Mouse (Mus musculus) forebrain, postnatal 0 days (tissue): ENCODE measurements around the gene Thegl. TPM values are rescaled to one million over a fixed set of nuclear protein-coding genes. Genes with fewer than 3 reads are reported as not detected.
"Not testable (repeated sequence)": the region's sequence is repeated elsewhere in the genome, so short reads cannot be mapped to it uniquely, and the experiment has no call there.

Experiments
- ATAC-seq: fragments of 200-750 bp; cut with Nextera tagmentation; 2 replicates; pipeline ENCODE4 v1.8.0; 2017; ENCODE audit warnings: mild to moderate bottlenecking, moderate library complexity
- DNase-seq: peaks from one replicate; pipeline ENCODE4 v3.0.0-alpha.2; 2015
- H3K27ac ChIP-seq: fragments of 300-500 bp; sonication (generic); 2 replicates; pipeline ENCODE4 v1.5.1; 2014; ENCODE audit warnings: low read depth, mild to moderate bottlenecking, antibody characterized with exemption, low read length, moderate library complexity, mixed read lengths
- H3K27me3 ChIP-seq: fragments of 300-500 bp; sonication (generic); 2 replicates; pipeline ENCODE4 v1.6.1; 2014; ENCODE audit warnings: mild to moderate bottlenecking, low read length, mixed read lengths; ENCODE audit not compliant: insufficient read depth
- H3K36me3 ChIP-seq: fragments of 300-500 bp; sonication (generic); 2 replicates; pipeline ENCODE4 v1.6.1; 2014; ENCODE audit warnings: mild to moderate bottlenecking, moderate library complexity; ENCODE audit not compliant: insufficient read depth
- H3K4me1 ChIP-seq: fragments of 300-500 bp; sonication (generic); 2 replicates; pipeline ENCODE4 v1.6.1; 2014; ENCODE audit warnings: antibody characterized with exemption; ENCODE audit not compliant: insufficient read depth
- H3K4me2 ChIP-seq: fragments of 300-500 bp; sonication (generic); 2 replicates; pipeline ENCODE4 v1.6.1; 2014; ENCODE audit warnings: low read depth, mild to moderate bottlenecking, moderate library complexity
- H3K4me3 ChIP-seq: fragments of 300-500 bp; sonication (generic); 2 replicates; pipeline ENCODE4 v1.5.1; 2014; ENCODE audit warnings: low read depth, low read length, mixed read lengths
- H3K9ac ChIP-seq: fragments of 300-500 bp; sonication (generic); 2 replicates; pipeline ENCODE4 v1.6.1; 2014; ENCODE audit warnings: mild to moderate bottlenecking
- H3K9me3 ChIP-seq: fragments of 300-500 bp; sonication (generic); 2 replicates; pipeline ENCODE4 v1.6.1; 2016; ENCODE audit warnings: low read length
- CTCF ChIP-seq: sonication (generic); IDR thresholded peaks from 2 replicates; pipeline ENCODE4 v1.5.1; 2016; ENCODE audit warnings: antibody characterized with exemption, control low read depth, low read depth
- WGBS: fragments of 180-500 bp; shearing (Covaris S2); extraction: QIAGEN DNeasy Blood & Tissue Kit; methylation state at CpG from one replicate; pipeline ENCODE4 v1.1.7; 2014; 5-methylcytosine and 5-hydroxymethylcytosine counted together
- polyA plus RNA-seq: library from polyadenylated mRNA; unstranded; fragments of >200 nt; fragmentation: Nextera tagmentation; extraction: Ambion mirVana; gene quantifications from 2 replicates; pipeline ENCODE4 v1.2.1, GENCODE M21; 2015
- total RNA-seq: library from RNA; depleted of rRNA; stranded (reverse); fragments of >200 nt; gene quantifications from 2 replicates; pipeline ENCODE4 v1.2.3, GENCODE M21; 2014

The Thegl gene
- total and polyA plus RNA-seq, 2 experiments from 2014 or later, result 0.86 to 1.5 TPM

DNA sequence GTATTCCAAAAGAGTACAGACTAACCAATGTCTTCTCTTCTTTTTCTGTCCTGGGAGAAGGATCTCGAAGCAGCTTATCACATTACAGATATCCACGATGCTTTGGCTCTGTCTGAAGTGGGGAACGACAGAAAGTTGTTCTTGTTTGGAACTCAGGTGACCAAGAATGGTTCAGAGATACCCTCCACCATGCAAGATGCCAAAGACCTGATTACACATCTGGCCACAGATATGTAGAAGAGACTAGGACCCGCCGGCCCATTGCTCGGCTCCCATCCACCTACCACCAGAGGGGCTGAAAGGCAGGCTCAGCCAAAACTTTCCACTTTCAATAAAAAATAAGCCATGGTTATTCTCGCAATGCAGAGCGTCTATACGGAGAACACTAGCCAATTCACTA is 5.5 kb upstream of the Thegl start:
- Histone ChIP-seq H3K27ac (no peak overlapping the region), H3K36me3 (no peaks in the 10 kb centered on the region), H3K4me3 (no peak overlapping the region), H3K9me3 (no peaks in the 10 kb centered on the region), H3K9ac (no peak overlapping the region), H3K4me1 (no peaks in the 10 kb centered on the region), H3K27me3 (no peaks in the 10 kb centered on the region), H3K4me2 (no peak overlapping the region)
- TF ChIP-seq CTCF, result no peak
- 90% methylated on average over 9 of the region's 9 CpGs for WGBS
- ATAC-seq (no peak), DNase-seq (no peak)

DNA sequence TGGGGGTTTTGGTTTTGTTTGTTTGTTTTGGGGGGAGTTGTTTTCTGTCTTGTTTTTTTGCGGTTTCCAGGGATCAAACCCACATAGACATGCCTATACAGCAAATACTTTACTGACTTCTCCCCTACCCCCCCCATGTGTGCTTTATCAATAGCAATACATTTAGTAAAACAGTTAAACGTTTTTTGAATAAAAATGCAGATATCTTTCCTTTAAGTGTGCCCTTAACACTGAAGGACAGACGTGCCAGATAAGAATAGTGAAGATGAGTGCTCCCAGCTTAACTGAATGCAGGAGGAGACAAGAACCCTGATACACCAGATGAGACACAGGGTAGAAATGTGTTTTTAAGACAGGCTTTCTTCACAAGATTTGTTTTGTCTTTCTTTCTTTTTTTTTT is 4.7 kb upstream of the Thegl start:
- no peak overlapping the region for H3K4me3 ChIP-seq
- H3K27ac ChIP-seq, result no peak overlapping the region
- no peaks in the 10 kb centered on the region for H3K9me3 ChIP-seq
- no peak overlapping the region for H3K9ac ChIP-seq
- 68% methylated on average over 3 of the region's 3 CpGs for WGBS
- H3K27me3 ChIP-seq, result no peaks in the 10 kb centered on the region
- ATAC-seq (no peak), DNase-seq (no peak)
- TF ChIP-seq CTCF, result no peak
- H3K36me3 ChIP-seq, result no peaks in the 10 kb centered on the region
- H3K4me2 ChIP-seq, result no peak overlapping the region
- no peaks in the 10 kb centered on the region for H3K4me1 ChIP-seq

- TF ChIP-seq CTCF, result no peak
Measured at GRCm38 (mm10) chr5:77013171-77013570, 2.7 kb upstream of the Thegl start.

DNA sequence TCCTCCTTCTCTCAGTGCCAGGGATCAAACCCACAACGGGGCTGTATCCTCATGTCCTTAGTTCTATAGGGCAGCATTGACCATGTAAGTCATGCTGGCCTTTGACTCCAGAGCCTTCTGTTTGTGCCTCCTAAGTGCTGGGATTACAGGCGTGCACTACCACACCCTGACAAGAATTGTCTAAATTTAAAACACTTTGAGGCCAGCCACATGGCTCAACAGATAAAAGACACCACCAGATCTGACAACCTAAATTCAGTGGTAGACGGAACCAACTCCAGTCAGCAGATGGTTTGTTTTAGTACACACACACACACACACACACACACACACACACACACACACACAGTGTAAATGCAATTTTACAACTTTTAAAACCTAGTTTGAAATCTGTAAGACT is 12.2 kb downstream of the Thegl start:
- no peaks in the 10 kb centered on the region for H3K9me3 ChIP-seq
- TF ChIP-seq CTCF, result no peak
- no peak overlapping the region for H3K9ac ChIP-seq
- no peaks in the 10 kb centered on the region for H3K4me1 ChIP-seq
- no peak overlapping the region for H3K4me3 ChIP-seq
- DNase-seq (no peak), ATAC-seq (no peak)
- 77% methylated on average over 3 of the region's 3 CpGs for WGBS
- no peaks in the 10 kb centered on the region for H3K36me3 ChIP-seq
- no peaks in the 10 kb centered on the region for H3K27me3 ChIP-seq
- H3K4me2 ChIP-seq, result no peak overlapping the region
- no peak overlapping the region for H3K27ac ChIP-seq

More at GRCm38 (mm10) chr5:77013171-77013570, 2.7 kb upstream of the Thegl start:
- H3K4me1 ChIP-seq, result no peaks in the 10 kb centered on the region
- H3K4me2 ChIP-seq, result no peak overlapping the region
- H3K27me3 ChIP-seq, result no peaks in the 10 kb centered on the region
- no peak overlapping the region for H3K9ac ChIP-seq
- no peaks in the 10 kb centered on the region for H3K9me3 ChIP-seq
- ATAC-seq (no peak), DNase-seq (no peak)
- WGBS, result 81% methylated on average over 3 of the region's 3 CpGs
- no peak overlapping the region for H3K4me3 ChIP-seq
- H3K36me3 ChIP-seq, result no peaks in the 10 kb centered on the region
- H3K27ac ChIP-seq, result no peak overlapping the region

DNA sequence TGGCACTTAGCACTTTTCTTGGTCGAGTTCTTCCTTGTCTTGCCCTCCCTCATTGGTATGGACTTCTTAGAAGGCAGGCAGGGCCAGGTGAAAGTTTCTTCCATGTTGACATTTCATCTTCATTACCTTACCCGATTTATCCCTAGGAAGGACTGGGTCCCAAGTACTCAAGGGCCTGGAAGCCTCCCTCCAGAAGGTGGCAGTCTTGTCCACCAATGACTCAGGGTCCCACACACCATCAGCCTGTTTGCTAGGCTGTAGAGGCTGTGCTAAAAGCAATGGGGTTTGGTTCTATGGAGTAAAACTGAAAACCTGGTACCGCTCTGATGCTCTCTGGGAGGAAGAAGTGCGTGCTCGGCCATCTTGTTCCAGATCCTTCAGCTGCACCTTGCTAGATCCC is 13.9 kb downstream of the Thegl start:
- Histone ChIP-seq H3K27ac (no peak overlapping the region), H3K9me3 (no peaks in the 10 kb centered on the region), H3K27me3 (no peaks in the 10 kb centered on the region), H3K4me3 (no peak overlapping the region), H3K9ac (no peak overlapping the region), H3K36me3 (no peaks in the 10 kb centered on the region), H3K4me2 (no peak overlapping the region), H3K4me1 (no peaks in the 10 kb centered on the region)
- ATAC-seq (no peak), DNase-seq (peak; percentile 21)
- TF ChIP-seq CTCF, result peak; percentile 56
- whole genome bisulfite sequencing, result 78% methylated on average over 5 of the region's 5 CpGs

DNA sequence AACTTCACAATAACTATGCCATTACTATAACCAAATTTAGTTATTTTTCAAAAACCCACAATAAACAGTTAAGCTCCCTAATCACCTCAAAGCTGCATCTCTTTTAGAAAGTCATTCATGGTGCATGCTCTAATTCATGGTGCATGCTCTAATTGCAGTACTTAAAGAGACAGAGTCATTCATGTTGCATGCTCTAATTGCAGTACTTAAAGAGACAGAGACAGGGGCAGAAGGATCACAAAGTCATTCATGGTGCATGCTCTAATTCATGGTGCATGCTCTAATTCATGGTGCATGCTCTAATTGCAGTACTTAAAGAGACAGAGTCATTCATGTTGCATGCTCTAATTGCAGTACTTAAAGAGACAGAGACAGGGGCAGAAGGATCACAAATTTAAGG is 19.3 kb downstream of the Thegl start:
- H3K4me3 ChIP-seq, DNase-seq, H3K9ac ChIP-seq, H3K4me1 ChIP-seq, H3K27ac ChIP-seq, ATAC-seq, H3K36me3 ChIP-seq, H3K27me3 ChIP-seq, H3K9me3 ChIP-seq, H3K4me2 ChIP-seq: not testable (repeated sequence)

- Histone ChIP-seq H3K4me1 (no peaks in the 10 kb centered on the region), H3K9ac (no peak overlapping the region), H3K27ac (no peak overlapping the region), H3K27me3 (no peaks in the 10 kb centered on the region), H3K9me3 (no peaks in the 10 kb centered on the region), H3K4me3 (no peak overlapping the region), H3K4me2 (no peak overlapping the region), H3K36me3 (no peaks in the 10 kb centered on the region)
- ATAC-seq (no peak), DNase-seq (no peak)
- WGBS, result 91% methylated on average over 10 of the region's 10 CpGs
- TF ChIP-seq CTCF, result no peak
Measured at GRCm38 (mm10) chr5:77038451-77038850, 22.6 kb downstream of the Thegl start.

DNA sequence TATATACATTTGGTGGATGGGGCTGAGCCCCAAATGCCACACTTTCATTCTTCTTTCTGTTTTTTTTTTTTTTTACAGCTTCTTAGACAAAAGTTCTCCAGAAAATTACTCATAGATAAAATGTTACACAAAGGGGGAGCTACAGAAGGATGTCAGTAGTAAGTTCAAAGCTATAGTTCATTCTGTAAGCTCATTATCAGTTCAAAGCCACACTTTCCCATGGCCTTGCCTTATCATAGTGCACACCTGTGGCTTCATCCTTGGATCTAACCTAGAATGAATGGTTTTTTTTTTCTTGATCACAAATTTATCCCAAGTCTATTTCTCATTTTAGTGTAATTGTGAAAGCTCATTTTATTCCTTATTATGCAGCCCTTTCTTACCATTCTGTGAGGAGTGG is 23.6 kb downstream of the Thegl start:
- no peaks in the 10 kb centered on the region for H3K9me3 ChIP-seq
- no peak for DNase-seq
- H3K4me1 ChIP-seq, result no peaks in the 10 kb centered on the region
- no peak for TF ChIP-seq CTCF
- no peak overlapping the region for H3K9ac ChIP-seq
- H3K4me2 ChIP-seq, result no peak overlapping the region
- no peaks in the 10 kb centered on the region for H3K36me3 ChIP-seq
- H3K4me3 ChIP-seq, result no peak overlapping the region
- H3K27me3 ChIP-seq, result no peaks in the 10 kb centered on the region
- H3K27ac ChIP-seq, result no peak overlapping the region
- ATAC-seq, result no peak
